Mouse (Mus musculus) spleen, postnatal 14 days (tissue): ENCODE data around the gene Omp.

Source experiments
- DNase-seq, 2 experiments: peaks; one replicate each; pipeline ENCODE4 v3.0.0; 2021 to 2022; ENCODE audit warnings: low spot score in 2 of 2

Omp gene

DNA sequence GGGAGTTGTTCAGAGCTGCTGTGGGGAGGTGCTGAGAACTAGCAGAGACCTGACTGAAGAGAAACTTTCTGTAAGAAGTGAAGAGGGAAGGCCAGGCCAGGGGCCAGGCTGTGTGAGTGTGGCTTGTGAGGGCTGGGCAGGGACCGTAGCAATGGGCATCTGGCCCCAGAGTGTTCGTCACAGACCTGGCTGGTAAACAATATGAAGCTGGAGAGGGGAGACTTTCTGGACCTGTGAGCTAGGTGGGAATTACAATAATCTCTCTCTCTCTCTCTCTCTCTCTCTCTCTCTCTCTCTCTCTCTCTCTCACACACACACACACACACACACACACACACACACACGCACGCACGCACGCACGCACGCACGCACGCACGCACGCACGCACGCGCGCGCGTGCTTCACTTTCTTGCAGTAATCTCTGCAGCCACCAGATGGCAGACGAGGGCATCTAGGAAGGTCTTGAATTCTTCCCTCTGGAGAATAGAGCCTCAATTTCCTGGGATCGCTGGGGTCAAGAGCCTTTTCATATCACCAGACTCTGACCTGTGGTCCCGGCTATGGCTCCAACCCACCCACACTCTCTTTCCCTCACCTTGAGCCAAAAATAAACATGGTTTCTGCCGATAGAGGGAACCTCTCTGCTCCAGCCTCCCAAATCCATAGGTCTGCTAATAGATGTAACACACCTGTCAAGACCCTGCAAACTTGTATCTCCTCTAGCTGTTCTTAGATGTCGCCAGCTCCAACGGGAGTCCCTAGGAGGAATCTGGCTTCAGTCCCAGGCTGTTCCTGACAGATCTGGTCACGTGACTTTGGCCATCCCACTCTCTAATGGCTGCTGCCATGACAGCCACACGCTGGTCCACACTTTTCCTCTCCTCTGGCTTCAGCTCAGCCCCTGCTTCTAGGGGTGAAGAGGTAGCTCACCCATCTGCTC is 42.0 kb downstream of the Omp start:
- DNase-seq, result peak; percentile 45 to 72

DNA sequence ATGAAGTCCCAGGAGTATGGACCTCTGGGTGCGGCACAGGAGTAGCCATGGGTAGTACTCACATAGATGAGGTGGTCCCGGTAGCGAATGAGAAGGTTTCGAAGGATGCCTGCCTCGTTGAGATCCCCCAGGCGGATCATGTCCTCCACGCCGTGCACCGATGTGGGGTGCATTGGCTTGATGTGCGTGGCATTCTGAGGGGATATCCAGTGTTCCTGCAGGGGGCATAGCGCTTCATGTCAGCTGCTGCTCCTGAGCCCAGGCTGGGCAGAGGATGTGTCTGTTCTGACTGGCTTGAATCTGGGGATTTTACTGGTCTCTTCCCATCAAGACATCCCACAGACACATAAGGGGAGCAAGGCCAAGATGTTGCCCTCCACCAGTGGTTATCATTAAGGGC is 42.8 kb downstream of the Omp start:
- DNase-seq, result no peak

DNA sequence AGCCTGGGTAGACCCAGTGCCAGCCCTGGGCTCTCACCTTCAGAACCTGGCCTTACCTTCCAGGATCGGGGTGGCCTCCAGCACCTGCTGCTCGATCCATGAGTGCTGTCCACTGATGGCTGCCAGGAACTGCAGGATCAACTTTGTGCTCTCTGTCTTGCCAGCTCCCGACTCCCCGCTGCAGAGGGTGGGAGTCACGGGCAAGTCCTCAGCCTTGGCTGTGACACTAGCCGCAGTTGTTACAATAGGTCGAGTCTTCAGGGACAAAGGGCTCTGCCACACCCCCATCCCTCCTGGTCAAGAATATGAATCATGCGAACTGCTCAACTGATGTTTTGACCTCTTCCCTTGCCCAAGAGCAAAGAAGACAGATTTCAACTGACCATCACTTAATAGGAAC is 47.7 kb downstream of the Omp start:
- no peak for DNase-seq

DNA sequence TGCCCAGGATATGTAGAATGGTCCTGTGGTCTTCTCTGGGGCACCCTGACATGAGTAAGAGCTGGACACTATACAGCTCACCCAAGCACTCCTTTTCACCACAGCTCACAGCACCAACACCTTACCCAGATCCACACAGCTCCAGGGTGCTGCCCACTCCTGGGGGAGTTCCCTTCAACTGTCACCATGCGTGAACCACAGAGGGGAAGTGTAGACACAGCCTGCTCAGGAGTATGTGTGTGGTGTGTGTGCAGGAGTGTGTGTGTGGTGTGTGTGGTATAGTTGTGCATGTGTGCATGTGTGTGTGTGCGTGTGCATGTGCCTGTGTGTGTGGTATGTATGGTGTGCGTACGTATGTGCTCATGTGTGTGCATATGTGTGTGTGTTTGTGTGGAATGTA is 49.5 kb downstream of the Omp start:
- DNase-seq, result no peak
